ENCODE assay signal across 10 mouse cellular contexts in the genomic region with DNA sequence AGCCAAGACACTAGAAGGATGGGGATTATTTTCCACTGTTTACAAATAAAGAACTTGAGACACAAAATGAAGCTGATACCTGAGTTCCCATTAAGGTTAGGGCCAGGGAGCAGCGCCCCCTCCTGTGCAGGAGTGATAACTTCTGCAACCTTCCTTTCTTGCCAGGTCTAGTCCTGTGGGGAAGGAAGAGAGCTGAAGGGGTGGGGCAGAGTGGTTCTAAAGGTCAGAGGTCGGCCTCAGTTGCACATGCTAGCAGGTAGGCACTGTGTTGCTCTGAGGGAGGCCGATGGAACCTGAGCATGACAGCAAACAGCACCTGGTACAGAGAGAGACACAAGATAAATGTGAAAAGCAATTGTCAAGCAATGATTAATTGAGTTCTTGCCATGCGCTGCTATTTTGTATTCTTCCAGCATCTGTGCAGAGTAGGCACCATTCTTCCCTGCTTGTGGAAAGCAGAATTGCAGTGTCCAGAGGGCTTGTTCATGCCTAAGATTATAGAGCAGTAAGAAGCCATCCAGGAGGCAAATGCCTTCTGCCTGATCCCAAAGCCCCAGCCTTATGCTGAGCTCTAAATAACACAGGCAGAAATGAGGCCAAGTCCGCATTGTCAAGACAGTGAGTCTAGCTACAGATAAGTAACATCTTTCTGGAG.
DNase-seq lines count a peak whose midpoint lies in the region; ATAC-seq and TF ChIP-seq lines count a peak whose summit lies in the region.
"Had no signal": no experiment of that assay in that cellular context is flagged by ENCODE, and none has a peak within 500 bp of the region (broad histone marks: within the 10 kb centered on the region; RNA-seq: fewer than 3 reads in every experiment).

No protein-coding gene starts in this region.

- H3K9ac ChIP-seq in heart, postnatal 0 days (replicated peaks; ENCODE audit: low read depth, low read length) = no peak overlapping the region
- no peak overlapping the region for H3K9ac ChIP-seq in hindbrain, embryonic 15.5 days

- H3K4me1 ChIP-seq in heart, postnatal 0 days (ENCODE audit: control insufficient read depth, insufficient read depth) = no peaks in the 10 kb centered on the region
- H3K4me1 ChIP-seq in heart, embryonic 10.5 days = no peaks in the 10 kb centered on the region
- peaks cover 3% of the 10 kb centered on the region for H3K4me1 ChIP-seq in hindbrain, embryonic 15.5 days (replicated peaks)
- H3K4me1 ChIP-seq: megakaryocyte, embryonic 14.5 days had no signal

- TF ChIP-seq EP300 in heart, postnatal 0 days (IDR thresholded peaks at IDR 0.05; ENCODE audit: low read depth) = no peak

- H3K9me3 ChIP-seq in heart, postnatal 0 days (replicated peaks; ENCODE audit: control insufficient read depth, low read length) = no peaks in the 10 kb centered on the region
- no peaks in the 10 kb centered on the region for H3K9me3 ChIP-seq in heart, embryonic 10.5 days
- no peaks in the 10 kb centered on the region for H3K9me3 ChIP-seq in hindbrain, embryonic 15.5 days
- H3K9me3 ChIP-seq: megakaryocyte, embryonic 14.5 days had no signal

- peak; percentile 46 for TF ChIP-seq CTCF in heart, postnatal 0 days (IDR thresholded peaks at IDR 0.05; ENCODE audit: low read depth)

- ATAC-seq in heart, postnatal 0 days (ENCODE audit: insufficient read depth, low read depth) = no peak
- ATAC-seq in hindbrain, embryonic 15.5 days (ENCODE audit: low FRiP score, low read depth) = peak; percentile 75
- no peak for ATAC-seq in granulocyte monocyte progenitor cell, adult 5-6 weeks (replicated peaks; ENCODE audit: poor library complexity, severe bottlenecking)

- no peak overlapping the region for H3K4me2 ChIP-seq in heart, postnatal 0 days (ENCODE audit: low read depth, low read length)
- no peak overlapping the region for H3K4me2 ChIP-seq in hindbrain, embryonic 15.5 days

- no peak overlapping the region for H3K4me3 ChIP-seq in heart, postnatal 0 days (ENCODE audit: low read depth, low read length)
- H3K4me3 ChIP-seq in heart, embryonic 10.5 days = no peak overlapping the region
- no peak overlapping the region for H3K4me3 ChIP-seq in hindbrain, embryonic 15.5 days
- H3K4me3 ChIP-seq: megakaryocyte, embryonic 14.5 days had no signal

- no peaks in the 10 kb centered on the region for H3K36me3 ChIP-seq in heart, postnatal 0 days (replicated peaks; ENCODE audit: control insufficient read depth, insufficient read depth, low read length)
- H3K36me3 ChIP-seq in heart, embryonic 10.5 days = no peaks in the 10 kb centered on the region
- no peaks in the 10 kb centered on the region for H3K36me3 ChIP-seq in hindbrain, embryonic 15.5 days

- H3K27me3 ChIP-seq in heart, postnatal 0 days (ENCODE audit: control insufficient read depth, insufficient read depth, low read length) = no peaks in the 10 kb centered on the region
- no peaks in the 10 kb centered on the region for H3K27me3 ChIP-seq in heart, embryonic 10.5 days (ENCODE audit: insufficient read depth, poor library complexity, severe bottlenecking)
- H3K27me3 ChIP-seq in hindbrain, embryonic 15.5 days = no peaks in the 10 kb centered on the region
- H3K27me3 ChIP-seq: megakaryocyte, embryonic 14.5 days had no signal

- WGBS in heart, postnatal 0 days = 53% methylated on average over 5 of the region's 5 CpGs
- WGBS in heart, embryonic 10.5 days = 64% methylated on average over 5 of the region's 5 CpGs
- WGBS in hindbrain, embryonic 15.5 days = 50% methylated on average over 5 of the region's 5 CpGs

- no peak overlapping the region for H3K27ac ChIP-seq in heart, postnatal 0 days (ENCODE audit: low read depth)
- H3K27ac ChIP-seq in heart, embryonic 10.5 days = no peak overlapping the region
- peak overlapping the region; percentile 59; the same call in 1 of the 2 replicates for H3K27ac ChIP-seq in hindbrain, embryonic 15.5 days (replicated peaks)

- DNase-seq in heart, postnatal 0 days (ENCODE audit: low spot score) = no peak
- no peak for DNase-seq in heart, embryonic 10.5 days (ENCODE audit: low spot score)
- peak; percentile 8 for DNase-seq in thymus, postnatal 14 days
- no peak for DNase-seq in thymus, postnatal 10 days (ENCODE audit: low spot score in 2 of 2)
- peak; percentile 27 to 69 for DNase-seq in spleen, postnatal 4 days (ENCODE audit: low spot score in 2 of 2)
- DNase-seq in heart, adult 9 months (ENCODE audit: low spot score in 2 of 2) = no peak
- DNase-seq: gastrocnemius, postnatal 10 days had no signal

Comparison
In these comparisons a context has a peak if more than half of its experiments do, and no peak if none do; other contexts are left out.
1. DNase-seq: peak in thymus, postnatal 14 days (single experiment) and spleen, postnatal 4 days (2 of 2); none in heart, postnatal 0 days (single experiment), heart, embryonic 10.5 days (single experiment), thymus, postnatal 10 days (0 of 2) and heart, adult 9 months (0 of 2).